Mouse (Mus musculus): ENCODE data around the gene OR5BS1P. TPM values are rescaled to one million over a fixed set of nuclear protein-coding genes. Genes with fewer than 3 reads are reported as not detected.
"Not testable (repeated sequence)": the region's sequence is repeated elsewhere in the genome, so short reads cannot be mapped to it uniquely, and the experiment has no call there.

OR5BS1P gene
- total RNA-seq (2015; ENCODE audit: low replicate concordance) (not detected in 2 replicates), total RNA-seq (2017; ENCODE audit: low replicate concordance) (not detected in 2 replicates)

DNA sequence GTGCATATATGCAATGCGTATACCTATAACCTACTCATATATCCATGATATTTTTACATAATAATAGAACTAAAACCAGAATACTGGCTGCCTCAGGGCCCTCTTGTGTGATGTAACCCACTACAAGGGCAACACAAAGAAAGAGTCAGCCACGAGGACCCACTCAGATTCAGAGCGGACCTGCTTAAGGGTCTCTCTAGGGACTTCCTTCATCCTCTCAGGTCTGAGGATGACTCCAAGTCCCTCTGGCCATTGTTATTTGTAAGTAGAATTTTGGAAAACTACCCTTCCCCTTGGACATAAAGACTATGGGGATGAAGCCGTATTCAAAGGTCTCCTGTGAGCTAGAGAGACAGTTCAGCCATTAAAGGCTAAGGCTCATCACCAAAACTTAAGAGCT lies at the start of gene OR5BS1P:
Gene OR5BS1P, plus strand, starts transcription at position 301 of the 400 bp plus-strand sequence.
- ATAC-seq (replicated peaks; ENCODE audit: low FRiP score, poor library complexity, severe bottlenecking), result no peak

DNA sequence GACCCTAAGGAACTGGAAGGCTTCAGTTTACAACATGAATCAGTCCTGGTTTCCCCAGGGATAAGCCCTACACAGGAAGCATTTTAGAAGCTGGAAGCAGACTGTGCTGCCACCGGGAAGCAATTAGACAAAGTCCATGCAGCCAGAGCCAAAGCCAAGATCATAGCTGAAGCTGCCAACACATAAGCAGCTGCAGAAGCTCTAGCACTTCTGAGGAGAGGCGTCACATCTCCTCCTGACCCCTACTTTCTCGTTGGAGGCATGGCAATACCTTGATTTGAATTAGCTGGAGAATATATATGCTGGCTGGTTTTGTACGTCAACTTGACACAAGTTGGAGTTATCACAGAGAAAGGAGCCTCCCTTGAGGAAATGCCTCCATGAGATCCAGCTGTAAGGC lies 48.8 kb upstream of the OR5BS1P start:
- ATAC-seq (replicated peaks; ENCODE audit: low FRiP score, poor library complexity, severe bottlenecking), result no peak

DNA sequence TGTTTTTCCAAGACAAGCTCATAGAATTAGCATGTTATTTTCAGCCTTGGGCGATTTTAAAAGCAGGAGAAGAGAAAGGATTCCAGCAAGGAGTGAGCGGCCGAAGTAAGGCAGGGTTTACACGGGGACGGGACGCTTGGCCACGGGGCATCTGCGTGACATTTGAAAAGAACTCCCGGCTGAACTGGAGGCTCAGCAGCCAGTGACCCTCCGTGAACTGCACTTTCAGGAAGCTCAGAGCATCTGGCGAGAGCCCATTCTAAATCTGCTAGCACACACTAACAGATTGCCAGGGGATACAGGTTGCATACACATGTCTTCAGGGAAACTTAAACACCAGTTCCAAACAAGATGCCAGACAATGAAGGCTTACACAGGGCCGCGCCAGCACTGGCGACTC lies 45.4 kb upstream of the OR5BS1P start:
- ATAC-seq (replicated peaks; ENCODE audit: low FRiP score, poor library complexity, severe bottlenecking), result no peak

DNA sequence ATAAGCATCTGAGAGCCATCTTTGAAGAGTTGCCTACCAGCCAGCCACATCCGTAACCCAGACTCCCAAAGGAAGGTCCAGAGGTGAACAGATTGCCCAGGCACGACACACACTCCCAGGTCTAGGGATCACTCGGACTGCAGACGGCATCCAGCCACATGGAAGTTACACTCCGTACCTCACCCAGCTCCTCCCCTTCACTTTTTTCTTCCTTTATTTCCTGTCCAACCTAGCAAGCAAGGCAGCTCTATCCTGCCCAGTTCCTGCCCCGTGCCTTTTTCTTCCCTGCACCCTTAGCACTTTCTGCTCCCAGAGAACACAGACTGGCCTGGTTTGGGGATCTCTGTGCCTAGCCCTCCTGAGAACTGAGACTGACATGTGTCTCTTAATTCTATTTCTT lies 44.9 kb upstream of the OR5BS1P start:
- ATAC-seq (replicated peaks; ENCODE audit: low FRiP score, poor library complexity, severe bottlenecking), result no peak

DNA sequence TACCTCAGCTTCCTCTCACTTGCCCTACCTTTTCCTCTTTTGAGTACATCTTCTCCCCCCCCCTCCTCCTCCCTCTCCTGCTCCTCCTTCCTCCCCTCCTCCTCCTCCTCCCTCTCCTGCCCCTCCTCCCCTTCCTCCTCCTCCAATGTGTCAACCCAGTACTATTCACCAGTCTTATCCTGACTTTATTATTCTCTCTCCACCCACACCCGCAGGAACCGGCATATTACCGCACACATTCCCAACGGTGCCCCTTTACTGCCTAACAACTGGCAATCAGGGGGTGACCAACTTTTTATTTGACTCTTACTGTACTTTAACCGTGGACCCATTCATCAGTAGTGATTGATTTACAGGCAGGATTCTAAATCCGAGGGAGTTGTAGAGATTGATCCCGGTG lies 44.5 kb upstream of the OR5BS1P start:
- no peak for ATAC-seq (replicated peaks; ENCODE audit: low FRiP score, poor library complexity, severe bottlenecking)

DNA sequence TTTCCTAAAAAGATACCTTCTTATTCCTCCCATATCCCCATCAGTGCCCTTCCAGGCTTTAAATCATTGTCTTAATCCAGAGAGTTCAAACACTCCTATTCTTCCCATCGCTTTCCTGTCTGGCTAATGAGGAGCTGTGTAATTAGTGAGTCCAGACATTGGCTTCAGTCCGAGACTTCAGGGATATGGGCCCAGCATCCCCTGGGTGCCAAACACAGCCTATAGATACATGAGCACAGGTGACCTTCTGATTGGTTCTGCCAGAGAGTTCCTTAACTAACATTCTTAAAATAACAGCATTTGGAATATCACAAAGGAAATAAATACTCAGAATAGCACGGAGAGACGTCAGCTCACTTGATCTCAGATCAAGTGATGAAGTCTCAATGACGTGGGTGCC lies 38.8 kb upstream of the OR5BS1P start, which contains the start of gene Olfr282:
Gene Olfr282, plus strand, starts transcription at position 301 of the 400 bp plus-strand sequence.
- ATAC-seq (replicated peaks; ENCODE audit: low FRiP score, poor library complexity, severe bottlenecking), result not testable (repeated sequence)

DNA sequence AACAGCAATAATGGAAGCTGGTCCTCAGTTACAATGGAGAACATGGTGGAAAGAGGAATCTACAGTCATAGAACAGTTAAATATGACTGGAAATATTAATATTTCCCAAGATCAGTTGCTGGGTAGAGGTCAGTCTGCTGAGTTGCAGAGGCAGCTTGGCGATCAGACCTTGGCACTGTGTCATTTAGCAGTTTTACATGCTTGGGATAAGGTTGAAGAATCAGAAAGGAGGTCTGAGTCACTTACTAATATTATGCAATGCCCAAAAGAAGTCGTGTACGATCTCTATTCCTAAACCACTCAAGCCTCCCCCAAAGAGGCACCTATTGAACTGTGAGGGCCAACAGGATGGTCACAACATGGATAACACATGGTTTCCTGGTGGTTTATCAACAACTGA lies 25.1 kb upstream of the OR5BS1P start:
- no peak for ATAC-seq (replicated peaks; ENCODE audit: low FRiP score, poor library complexity, severe bottlenecking)

DNA sequence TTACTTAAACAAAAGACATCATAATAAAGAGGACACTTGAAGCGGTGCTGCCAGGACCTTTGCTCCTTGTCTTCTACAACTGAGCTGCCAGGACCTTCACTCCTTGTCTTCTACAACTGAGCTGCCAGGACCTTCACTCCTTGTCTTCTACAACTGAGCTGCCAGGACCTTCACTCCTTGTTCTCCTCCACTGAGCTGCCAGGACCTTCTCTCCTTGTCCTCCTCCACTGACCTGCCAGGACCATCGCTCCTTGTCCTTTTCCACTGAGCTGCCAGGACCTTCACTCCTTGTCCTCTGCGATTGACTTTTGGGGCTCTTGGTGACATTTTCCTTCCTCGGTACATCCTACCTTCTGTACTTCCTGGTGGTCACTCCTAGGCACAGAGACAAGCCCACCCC lies 21.2 kb upstream of the OR5BS1P start:
- no peak for ATAC-seq (replicated peaks; ENCODE audit: low FRiP score, poor library complexity, severe bottlenecking)

DNA sequence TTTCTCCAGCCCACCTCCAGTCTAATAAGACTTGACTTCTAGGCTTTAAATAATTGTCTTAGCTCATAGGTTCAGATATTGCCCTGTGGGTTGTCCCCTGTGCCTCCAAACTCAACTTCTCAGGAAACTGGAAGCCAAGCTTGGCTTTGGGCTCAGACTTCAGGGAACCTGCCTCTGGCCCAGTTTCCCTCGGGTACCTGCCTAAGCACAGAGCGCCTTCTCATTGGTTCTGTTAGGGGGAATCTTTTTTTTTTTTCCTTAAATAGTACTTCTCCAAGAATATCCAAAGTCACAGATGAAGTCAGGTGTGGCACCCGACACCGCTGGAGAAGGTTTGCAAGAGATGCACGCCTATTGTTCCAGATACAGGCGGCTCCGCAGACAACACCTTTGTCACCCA lies 17.4 kb upstream of the OR5BS1P start, which contains the start of gene Olfr281:
Gene Olfr281, plus strand, starts transcription at position 301 of the 400 bp plus-strand sequence.
- ATAC-seq (replicated peaks; ENCODE audit: low FRiP score, poor library complexity, severe bottlenecking), result no peak

DNA sequence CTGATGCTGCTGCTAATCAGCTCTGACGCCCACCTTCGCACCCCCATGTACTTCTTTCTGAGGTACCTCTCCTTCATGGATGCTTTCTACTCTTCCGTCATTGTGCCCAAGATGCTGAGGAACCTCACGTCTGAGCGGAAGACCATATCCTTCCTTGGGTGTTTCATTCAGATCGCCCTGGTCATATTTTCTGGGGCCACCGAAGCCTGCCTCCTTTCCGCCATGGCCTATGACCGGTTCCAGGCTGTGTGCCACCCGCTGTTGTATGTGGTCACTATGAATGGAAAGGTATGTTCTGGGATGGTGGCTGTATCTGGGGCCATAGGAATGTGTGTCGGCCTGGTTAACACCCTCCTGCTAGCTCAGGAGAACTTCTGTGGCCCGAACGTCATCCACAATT lies 1.8 kb downstream of the OR5BS1P start:
- ATAC-seq (replicated peaks; ENCODE audit: low FRiP score, poor library complexity, severe bottlenecking), result no peak

DNA sequence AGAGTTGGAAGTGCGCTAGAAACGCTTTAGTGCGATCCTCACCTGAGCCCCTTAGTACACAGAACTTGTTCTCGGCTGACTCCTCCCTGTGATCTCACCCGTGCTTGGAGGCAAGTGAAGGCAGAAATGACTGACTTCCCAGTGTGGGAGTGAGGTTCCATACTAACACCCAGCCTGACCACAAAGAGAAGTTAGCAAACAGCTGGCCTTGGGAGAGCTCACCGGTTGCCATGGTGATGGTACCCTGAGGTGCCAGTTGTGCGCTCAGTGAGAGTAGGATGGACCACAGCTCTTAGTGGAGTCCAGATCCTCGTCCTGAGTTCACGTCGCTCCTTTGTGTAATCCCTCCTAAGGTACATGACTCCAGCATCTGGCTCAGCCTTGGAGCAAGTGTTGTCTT lies 5.3 kb downstream of the OR5BS1P start:
- ATAC-seq (replicated peaks; ENCODE audit: low FRiP score, poor library complexity, severe bottlenecking), result no peak

DNA sequence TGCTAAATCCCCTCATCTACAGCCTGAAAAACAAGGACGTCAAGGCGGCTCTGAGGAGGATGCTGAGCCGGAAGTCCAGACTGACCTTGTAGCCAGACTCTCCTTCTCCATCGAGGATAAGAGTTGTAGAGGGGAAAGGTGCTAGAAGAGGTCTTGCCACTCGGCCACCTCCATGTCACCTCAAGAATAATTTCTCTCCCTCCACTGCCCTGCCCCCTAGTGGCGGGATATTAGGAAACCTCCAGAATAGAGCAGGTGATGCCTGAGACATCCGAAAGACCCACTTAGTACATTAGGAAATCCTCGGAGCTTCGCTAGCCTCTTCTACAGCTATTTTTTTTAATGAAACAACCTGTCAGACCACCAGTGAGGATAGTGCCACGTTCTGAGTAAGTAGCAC lies 5.7 kb downstream of the OR5BS1P start:
- ATAC-seq (replicated peaks; ENCODE audit: low FRiP score, poor library complexity, severe bottlenecking), result 0 out of 2 replicates have a peak, but pooled peaks have one; percentile 10

DNA sequence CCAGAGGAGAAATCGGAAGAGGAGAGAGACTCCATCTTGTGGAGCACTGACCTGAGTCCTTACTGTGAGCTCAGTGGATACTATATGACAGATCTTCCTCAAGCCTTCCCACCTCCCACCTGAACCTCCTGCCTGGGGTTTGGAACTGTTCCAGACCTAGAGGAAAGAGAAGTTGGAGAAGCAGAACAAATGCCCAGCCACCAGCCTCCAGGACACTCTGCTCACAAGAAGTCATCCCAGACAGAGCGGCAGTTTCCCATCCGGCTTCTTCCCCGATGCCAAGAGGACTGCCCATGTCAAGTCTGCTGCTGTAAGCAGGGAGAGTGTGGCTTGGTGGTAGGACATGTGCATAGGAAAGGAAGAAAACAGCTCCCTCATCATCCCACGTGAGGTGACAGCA lies 6.6 kb downstream of the OR5BS1P start:
- ATAC-seq (replicated peaks; ENCODE audit: low FRiP score, poor library complexity, severe bottlenecking), result no peak

DNA sequence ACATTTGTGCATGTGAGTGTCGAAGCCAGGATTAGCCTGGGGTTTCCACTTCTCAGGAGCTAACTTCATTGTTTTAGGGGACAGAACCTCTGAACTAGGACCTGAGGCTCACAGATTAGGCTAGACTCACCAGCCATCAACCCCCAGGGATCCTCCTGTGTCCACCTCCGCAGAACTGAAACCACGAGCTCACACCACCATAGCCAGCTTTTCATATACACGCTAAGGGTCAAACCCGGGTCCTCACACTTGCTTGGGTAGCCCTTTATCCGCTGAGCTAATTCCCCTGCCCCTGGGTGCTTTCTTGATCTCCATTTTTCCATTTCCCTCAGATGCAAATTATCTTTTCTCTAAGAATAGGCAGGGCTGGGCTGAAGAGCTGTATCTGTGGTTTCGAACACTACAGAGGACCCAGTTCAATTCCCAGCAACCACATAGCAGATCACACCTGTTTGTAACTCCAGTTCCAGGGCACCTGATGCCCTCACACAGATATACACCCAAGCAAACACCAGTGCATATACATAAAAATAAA lies 9.9 kb downstream of the OR5BS1P start:
- ATAC-seq (replicated peaks; ENCODE audit: low FRiP score, poor library complexity, severe bottlenecking), result no peak

DNA sequence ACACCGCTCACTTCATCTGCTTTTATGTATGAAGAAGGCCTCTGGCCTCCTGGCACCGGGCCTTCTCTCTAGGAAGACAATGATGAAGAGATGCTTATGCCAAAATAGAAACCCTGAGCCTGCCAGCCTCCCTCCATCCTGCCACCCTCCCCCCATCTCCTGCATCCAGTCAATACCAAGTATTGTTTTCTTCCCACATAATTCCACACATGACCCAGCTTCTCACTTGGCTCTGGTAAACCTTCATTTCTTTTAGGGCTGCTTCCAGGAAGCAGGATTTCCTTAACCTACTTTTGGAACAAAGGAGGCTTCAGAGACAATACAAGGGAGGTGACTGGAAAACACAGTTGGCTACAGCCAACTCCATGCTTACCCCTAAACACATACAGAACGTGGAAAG lies 13.0 kb downstream of the OR5BS1P start, which contains the start of gene Lalba:
Gene Lalba, minus strand, starts transcription at position 21 of the 400 bp plus-strand sequence.
- ATAC-seq (replicated peaks; ENCODE audit: low FRiP score, poor library complexity, severe bottlenecking), result no peak

DNA sequence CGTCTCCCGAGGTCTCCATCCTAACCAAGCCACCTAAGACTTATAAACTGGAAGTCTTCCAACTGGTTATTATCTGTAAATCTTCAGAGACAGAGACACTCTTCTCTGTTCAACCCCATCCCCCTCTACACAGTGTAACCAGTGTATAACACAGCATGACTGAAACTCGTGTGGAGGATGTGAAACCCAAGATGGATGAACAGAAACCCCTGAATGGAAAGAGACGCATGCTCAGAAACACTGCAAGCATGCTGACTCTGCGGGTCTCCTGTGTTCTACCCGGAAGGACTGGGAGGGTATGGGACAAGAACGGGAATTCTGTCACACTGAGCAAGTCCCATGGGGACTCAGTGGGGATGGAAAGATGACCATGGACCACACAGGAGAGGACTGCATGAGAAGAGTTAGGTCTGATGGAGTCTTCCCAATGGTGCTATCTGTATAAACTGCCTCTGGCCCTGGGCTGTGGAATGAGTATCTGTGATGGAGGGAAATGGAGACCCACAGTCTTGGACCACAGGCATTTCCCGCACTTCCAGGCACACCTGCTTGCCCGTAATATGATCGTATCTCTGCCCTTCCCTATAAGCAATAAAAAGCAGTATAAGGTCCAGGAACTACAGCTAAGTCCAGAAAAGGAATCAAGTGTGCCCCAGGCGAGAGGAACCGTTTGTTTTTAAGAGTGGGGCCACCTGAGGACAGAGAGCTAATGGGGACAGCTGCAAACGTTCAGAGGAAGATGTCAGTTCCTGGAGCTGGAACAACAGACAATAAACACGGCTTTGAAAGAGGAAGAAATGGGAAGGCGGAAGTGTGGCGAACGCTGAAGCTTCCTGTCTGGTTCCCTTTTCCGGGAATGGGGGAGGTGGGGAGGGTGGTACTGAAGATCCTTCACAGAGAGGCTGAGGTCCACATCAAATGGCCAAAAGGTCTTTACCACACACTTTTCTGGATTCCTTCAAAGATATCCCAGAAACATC lies 14.5 kb downstream of the OR5BS1P start:
- ATAC-seq (replicated peaks; ENCODE audit: low FRiP score, poor library complexity, severe bottlenecking), result no peak

DNA sequence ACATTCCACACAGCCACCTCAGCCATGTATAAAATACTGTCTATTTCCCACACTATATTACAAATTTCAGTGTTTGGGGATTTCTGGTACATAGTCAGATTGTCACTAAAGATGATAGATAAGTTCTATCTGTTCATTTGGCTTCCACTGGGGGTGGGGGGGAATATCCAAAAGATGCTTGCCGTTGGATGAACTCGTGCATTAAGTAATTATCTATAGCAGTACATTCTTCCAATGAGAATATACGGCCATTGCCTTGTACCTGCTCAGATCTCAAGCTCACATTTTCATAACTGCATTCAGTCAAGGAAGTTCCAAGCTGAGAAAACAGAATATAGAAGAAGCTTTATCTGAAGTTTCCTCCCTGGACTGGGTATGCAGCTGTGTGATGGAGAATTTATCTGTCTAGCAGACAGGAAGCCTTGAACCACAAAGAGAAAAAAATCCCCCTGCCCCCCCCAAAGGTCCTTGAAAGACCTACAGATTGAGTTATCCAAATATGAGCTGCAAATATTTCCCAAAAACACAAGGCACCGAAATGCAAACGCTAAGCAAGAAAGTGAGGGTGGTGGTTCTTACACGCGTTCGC lies 16.8 kb downstream of the OR5BS1P start:
- ATAC-seq (replicated peaks; ENCODE audit: low FRiP score, poor library complexity, severe bottlenecking), result no peak

DNA sequence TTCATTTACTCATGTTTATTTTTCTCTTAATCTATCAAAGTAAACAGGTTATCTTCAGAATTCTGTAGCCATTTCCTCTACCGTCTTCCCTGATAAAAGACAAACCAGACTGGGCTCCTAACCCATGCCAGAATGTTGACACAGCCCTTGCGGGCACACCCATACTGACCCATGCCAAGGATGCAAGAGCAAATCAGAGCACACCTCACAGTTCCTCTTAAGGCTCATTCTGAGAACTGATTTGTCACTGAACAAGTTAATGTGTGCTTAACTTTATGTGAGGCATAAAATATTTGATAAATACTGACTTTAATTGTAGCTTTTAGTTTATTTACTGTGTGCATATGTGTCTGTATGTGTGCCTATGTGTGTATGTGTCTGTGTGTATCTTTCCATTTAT lies 21.6 kb downstream of the OR5BS1P start:
- no peak for ATAC-seq (replicated peaks; ENCODE audit: low FRiP score, poor library complexity, severe bottlenecking)

DNA sequence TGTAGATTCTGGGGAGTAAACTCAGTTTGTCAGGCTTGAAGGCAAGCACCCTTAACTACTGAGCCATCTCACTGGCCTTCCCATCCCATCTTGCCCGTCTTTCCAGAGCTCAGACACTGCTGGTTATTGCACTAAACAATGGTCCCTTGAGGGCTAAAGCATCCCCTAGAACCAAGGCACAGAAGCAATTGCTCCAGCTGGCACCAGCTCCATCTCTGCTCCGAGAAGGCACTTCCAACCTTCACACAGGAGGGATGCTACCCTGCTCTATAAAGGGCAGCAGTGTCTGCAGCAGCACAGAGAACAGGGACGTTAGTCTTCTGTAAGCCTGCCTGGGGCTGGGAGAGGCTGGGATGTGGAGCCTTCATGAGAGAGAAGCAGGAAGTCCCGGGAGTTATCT lies 22.4 kb downstream of the OR5BS1P start, which contains the start of gene Olfr279:
Gene Olfr279, plus strand, starts transcription at position 301 of the 400 bp plus-strand sequence.
- ATAC-seq (replicated peaks; ENCODE audit: low FRiP score, poor library complexity, severe bottlenecking), result no peak

DNA sequence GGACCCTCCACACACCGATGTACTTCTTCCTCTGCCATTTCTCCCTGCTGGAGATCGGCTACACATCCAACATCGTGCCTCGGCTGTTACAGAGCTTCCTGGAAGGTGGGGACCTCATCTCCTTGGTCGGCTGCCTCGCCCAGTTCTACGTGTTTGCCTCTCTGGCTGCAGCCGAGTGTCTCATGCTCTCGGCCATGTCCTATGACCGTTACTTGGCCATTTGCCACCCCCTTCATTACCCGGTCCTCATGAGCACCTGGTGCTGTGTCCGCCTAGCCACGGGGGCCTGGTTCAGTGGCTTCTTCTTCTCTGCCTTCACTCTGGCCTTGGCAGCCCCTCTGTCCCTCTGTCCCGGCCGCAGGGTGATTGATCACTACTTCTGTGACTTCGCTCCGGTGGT lies 27.9 kb downstream of the OR5BS1P start:
- no peak for ATAC-seq (replicated peaks; ENCODE audit: low FRiP score, poor library complexity, severe bottlenecking)

Measured in erythroid progenitor cell, adult 5-6 weeks (primary cell).